Mouse (Mus musculus): ENCODE results near the gene Acaca.

The Acaca gene

GRCm38 (mm10) chr11:84210876-84211275, 81.4 kb downstream of the Acaca start:
- DNase-seq (ENCODE audit: extremely low spot score, low read depth, low spot score) = no peak

GRCm38 (mm10) chr11:84218951-84219350, 89.5 kb downstream of the Acaca start:
- no peak for DNase-seq (ENCODE audit: extremely low spot score, low read depth, low spot score)

GRCm38 (mm10) chr11:84243562-84243961, 114.1 kb downstream of the Acaca start:
- peak; percentile 22 for DNase-seq (ENCODE audit: extremely low spot score, low read depth, low spot score)

DNA sequence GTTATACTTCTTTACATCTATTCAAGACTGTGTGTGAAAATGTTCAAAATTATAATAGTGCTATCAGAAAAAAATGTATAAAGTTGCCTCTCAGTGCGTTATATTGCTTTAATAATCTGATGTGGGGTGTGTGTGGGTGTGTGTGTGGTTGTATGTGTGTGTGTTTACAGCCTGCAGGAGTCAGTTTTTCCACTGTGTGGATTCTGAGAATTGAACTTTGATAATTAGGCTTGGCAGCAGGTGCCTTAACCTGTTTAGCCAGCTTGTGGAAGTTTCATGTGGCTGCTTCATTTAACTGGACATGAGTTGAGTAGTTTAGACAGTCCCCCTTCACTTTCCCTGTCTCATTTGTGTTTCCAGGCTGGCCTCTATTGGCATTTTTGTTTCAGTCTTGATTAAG, 117.9 kb downstream of the Acaca start:
- no peak for DNase-seq (ENCODE audit: extremely low spot score, low read depth, low spot score)

DNA sequence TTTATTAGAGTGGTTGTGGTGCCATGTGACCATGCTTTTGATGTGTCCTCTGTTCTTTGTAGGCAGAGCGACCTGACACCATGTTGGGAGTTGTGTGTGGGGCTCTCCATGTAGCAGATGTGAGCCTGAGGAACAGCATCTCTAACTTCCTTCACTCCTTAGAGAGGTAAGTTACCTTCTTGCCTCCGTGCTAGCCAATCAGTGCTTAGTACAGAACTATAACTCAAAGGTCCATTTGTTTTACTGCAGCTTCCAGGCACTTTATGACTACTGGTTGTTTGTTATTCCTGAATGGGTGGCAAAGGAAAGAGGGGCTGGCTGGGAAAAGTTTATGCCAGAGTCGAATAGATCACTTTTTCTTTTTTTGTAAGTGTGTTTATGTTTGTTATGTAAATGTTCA, 121.7 kb downstream of the Acaca start:
- DNase-seq (ENCODE audit: extremely low spot score, low read depth, low spot score) = no peak

DNA sequence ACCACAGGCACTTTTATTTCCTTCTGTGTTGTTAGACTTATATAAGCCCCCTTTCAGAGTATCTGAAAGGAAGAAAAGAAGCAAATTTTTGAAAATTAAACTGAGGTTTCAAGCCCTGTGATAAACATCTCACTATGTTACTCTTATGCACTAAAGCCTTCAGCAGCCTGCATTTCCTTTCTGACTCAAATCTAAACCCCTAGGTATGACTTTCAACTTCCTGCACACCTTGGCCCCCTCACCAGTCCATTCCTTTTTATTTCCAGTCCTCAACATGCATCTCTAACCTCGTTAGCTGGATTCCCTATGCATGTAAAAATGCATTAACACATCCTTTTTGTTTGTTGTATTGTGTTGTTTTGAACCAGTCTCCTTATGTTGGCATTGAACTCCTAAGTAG, 123.0 kb downstream of the Acaca start:
- no peak for DNase-seq (ENCODE audit: extremely low spot score, low read depth, low spot score)

- DNase-seq (ENCODE audit: extremely low spot score, low read depth, low spot score) = no peak
Measured at GRCm38 (mm10) chr11:84255879-84256278, 126.4 kb downstream of the Acaca start.

DNA sequence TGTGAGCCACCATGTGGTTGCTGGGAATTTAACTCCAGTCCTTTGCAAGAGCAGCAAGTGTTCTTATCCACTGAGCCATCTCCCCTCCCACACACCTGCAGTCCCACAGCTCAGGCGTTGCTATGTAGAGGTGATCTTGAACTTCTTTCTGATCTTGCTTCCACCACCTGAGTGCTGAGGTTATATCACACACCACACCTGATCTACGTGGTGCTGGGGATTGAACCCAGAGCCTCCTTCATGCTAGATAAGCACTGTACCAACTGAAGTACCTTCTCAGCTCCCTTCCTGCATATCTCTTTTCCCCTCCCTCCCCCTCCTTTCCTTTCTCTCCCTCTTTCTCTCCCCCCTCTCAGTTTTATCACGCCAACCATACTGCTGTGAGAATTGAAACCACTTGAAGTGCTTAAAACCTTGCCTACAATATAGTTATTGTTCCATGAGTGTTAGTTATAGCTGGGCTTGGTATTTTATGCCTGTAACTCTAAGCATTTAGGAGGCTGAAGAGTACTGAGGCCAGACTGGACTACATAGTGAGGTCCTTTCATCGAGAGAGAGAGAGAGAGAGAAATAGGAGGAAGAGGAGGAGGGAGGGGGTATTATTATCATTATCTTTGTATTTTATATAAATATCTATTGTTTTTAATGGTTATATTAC, 128.7 kb downstream of the Acaca start:
- DNase-seq (ENCODE audit: extremely low spot score, low read depth, low spot score) = no peak

- DNase-seq (ENCODE audit: extremely low spot score, low read depth, low spot score) = peak; percentile 30
Measured at GRCm38 (mm10) chr11:84264490-84264889, 135.0 kb downstream of the Acaca start.

- no peak for DNase-seq (ENCODE audit: extremely low spot score, low read depth, low spot score)
Measured at GRCm38 (mm10) chr11:84268068-84268467, 138.6 kb downstream of the Acaca start.

- no peak for DNase-seq (ENCODE audit: extremely low spot score, low read depth, low spot score)
Measured at GRCm38 (mm10) chr11:84270511-84270910, 141.0 kb downstream of the Acaca start.

GRCm38 (mm10) chr11:84271948-84272347, 142.5 kb downstream of the Acaca start:
- no peak for DNase-seq (ENCODE audit: extremely low spot score, low read depth, low spot score)

- no peak for DNase-seq (ENCODE audit: extremely low spot score, low read depth, low spot score)
Measured at GRCm38 (mm10) chr11:84272574-84272973, 143.1 kb downstream of the Acaca start.

GRCm38 (mm10) chr11:84276979-84277378, 147.5 kb downstream of the Acaca start:
- no peak for DNase-seq (ENCODE audit: extremely low spot score, low read depth, low spot score)

DNA sequence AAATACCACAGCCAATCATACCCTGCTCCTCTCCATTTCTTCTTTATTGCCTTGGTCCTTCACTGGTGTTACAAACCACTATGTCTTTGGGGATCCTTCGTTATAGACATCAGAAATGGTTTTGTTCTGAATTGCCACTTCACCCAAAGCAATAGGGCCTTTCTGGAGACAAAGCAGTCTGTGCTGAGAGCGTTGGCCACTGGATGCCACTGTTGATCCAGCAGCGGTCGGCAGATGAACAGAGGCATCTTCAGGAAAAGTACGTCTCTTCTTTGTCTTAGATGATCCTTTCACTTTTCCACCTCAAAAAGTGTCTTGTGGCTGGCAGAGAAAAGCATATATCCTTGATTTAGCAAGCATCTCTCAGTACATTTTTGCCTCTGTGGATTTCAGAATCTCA, 151.8 kb downstream of the Acaca start:
- DNase-seq (ENCODE audit: extremely low spot score, low read depth, low spot score) = no peak

DNA sequence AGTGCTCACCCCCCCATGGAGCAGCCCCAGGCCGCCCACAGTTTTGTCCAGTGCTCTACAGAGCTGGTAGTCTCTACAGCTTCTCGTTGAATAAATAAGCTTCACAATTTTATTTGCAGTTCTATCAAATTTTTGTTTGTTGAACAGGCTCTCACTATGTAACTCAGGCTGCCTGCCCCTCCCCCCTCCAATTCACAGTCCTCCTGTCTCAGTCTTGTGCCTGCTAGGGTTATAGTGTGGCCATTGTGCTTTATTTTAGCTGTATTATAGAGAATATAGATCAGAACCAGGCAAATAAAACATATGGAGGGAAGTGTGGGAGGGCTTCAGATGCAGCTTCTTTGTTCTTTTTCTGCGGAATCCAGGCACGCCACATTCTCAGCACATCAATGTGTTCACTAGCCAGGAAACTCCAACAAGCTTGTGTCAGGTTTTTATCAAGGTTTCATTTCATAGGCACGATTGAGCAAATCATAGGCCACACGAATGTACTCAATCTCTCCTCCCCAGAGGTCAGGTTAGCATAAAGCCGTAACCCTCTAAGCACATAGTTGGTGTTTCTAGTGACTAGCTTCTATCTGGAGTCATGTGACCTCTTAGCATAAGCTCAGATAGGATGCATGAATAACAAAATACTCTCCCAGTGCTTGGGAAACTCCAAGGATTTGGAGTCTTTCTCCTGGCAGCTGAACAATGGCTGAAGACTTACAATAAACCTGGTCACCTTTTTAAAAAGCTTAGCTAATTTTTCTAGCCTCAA, 153.7 kb downstream of the Acaca start:
- DNase-seq (ENCODE audit: extremely low spot score, low read depth, low spot score) = no peak

GRCm38 (mm10) chr11:84290781-84291180, 161.3 kb downstream of the Acaca start:
- DNase-seq (ENCODE audit: extremely low spot score, low read depth, low spot score) = no peak

DNA sequence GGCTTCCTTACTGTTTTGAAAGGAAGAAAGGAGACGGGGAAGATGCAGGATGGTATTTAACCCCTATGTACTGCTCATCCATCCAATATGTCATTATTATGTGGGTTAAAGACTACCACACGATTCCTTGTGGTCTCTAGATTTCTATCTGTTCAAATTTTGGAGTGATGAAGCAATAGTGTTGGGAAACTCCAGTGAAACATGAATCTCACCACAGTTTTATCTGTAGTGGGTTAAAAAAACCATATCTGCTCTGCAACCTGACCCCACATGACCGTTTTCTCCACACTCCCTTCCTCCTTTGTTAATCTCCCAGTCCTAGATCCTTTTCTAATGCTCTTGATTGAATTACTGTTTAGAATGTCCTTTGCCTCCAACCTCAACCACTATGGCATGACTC, 163.1 kb downstream of the Acaca start:
- no peak for DNase-seq (ENCODE audit: extremely low spot score, low read depth, low spot score)

DNA sequence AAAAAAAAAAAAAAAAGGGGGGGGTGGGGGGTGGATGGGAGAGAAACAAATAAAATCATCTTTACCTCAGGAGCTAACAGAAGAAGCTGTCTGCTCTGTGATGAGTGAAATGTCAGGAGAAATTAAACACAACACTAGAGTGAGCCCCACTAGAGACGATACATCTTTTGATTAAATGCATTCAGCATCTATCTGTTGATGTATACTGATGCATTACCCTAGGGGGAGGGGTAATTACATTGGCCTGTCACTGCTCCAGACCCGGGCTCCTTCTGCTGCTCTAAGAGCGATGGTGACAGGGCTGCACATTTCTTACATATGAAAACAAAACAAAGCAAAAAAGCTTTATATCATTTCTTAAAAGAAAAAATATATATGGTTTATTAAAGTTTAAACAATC, 163.8 kb downstream of the Acaca start:
- no peak for DNase-seq (ENCODE audit: extremely low spot score, low read depth, low spot score)

DNA sequence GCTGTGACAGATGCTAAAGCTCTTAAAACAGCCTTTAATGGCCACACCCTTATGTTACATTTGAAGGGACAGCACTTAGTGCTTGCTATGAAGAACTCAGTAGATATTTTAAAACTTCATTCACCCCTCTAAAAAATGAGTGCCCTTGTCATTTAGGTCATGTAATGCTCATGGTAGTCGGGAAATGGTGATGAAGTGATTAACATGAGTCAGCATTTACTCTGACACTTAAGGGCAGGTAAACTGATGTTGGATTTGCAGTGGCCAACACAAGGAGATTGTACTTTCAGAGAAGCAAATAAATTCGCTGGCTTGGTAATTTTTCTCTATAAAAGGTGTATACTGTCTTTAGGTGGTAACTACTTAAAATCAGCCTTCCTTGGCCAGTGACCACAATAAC, 166.9 kb downstream of the Acaca start:
- no peak for DNase-seq (ENCODE audit: extremely low spot score, low read depth, low spot score)

DNA sequence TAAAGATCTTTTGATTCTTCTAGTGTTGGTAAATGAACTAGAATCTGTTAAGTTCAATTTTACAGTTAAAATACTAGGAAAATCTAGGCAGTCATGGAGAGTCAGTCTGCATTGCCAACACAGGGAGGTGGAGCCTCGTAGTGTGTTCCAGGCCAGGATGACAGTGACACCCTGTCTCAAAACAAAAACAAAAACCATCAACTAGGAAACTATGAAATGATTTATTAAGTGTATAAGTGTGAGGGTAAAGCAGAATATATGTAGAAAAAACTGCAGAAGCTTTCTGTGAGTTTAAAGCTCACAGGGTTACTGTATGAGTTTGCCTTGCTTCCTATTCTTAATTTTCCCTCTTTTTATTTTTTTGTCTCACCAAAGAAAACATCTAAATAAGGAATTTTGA, 176.0 kb downstream of the Acaca start:
- DNase-seq (ENCODE audit: extremely low spot score, low read depth, low spot score) = no peak

- no peak for DNase-seq (ENCODE audit: extremely low spot score, low read depth, low spot score)
Measured at GRCm38 (mm10) chr11:84306158-84306742, 176.8 kb downstream of the Acaca start.

Measured in hindlimb bud, embryonic 11.5 days (tissue).